Comparison of ENCODE assay signal across 7 mouse cellular contexts in genomic region chr10:81626994-81627835, GRCm38 (mm10). TPM values are rescaled to one million over a fixed set of nuclear protein-coding genes. Genes with fewer than 3 reads are reported as not detected.
DNase-seq lines count a peak whose midpoint lies in the region; ATAC-seq and TF ChIP-seq lines count a peak whose summit lies in the region.

Gene Sirt6, minus strand, starts transcription at chr10:81627797.

- peak within 1 kb of the TSS; percentile 71 for H3K4me3 ChIP-seq in embryonic facial prominence, embryonic 12.5 days
- peak within 1 kb of the TSS; percentile 70 for H3K4me3 ChIP-seq in kidney, adult 2 months (ENCODE audit: insufficient read depth, low read depth, low read length)
- peak within 1 kb of the TSS; percentile 74 for H3K4me3 ChIP-seq in limb, embryonic 12.5 days (replicated peaks)
- H3K4me3 ChIP-seq in midbrain, embryonic 15.5 days = peak within 1 kb of the TSS; percentile 89
- H3K4me3 ChIP-seq in spleen, adult 2 months (ENCODE audit: extremely low read depth, insufficient read depth, insufficient read length) = peak within 1 kb of the TSS; percentile 91

- H3K9me3 ChIP-seq in embryonic facial prominence, embryonic 12.5 days = no peaks in the 10 kb centered on the region
- no peaks in the 10 kb centered on the region for H3K9me3 ChIP-seq in limb, embryonic 12.5 days
- no peaks in the 10 kb centered on the region for H3K9me3 ChIP-seq in midbrain, embryonic 15.5 days

- ATAC-seq in embryonic facial prominence, embryonic 12.5 days (ENCODE audit: insufficient number of reproducible peaks, insufficient read depth, low FRiP score, low TSS enrichment) = peak; percentile 83
- ATAC-seq in limb, embryonic 12.5 days (ENCODE audit: insufficient number of reproducible peaks, insufficient read depth, low FRiP score, low TSS enrichment, low read depth) = peak; percentile 88
- ATAC-seq in midbrain, embryonic 15.5 days (replicated peaks) = peak; percentile 89

- TF ChIP-seq CTCF in kidney, adult 2 months (conservative IDR thresholded peaks at IDR 0.05; ENCODE audit: insufficient read depth, insufficient read length, low read depth, low read length) = no peak
- no peak for TF ChIP-seq CTCF in spleen, adult 2 months (IDR thresholded peaks at IDR 0.05; ENCODE audit: extremely low read depth, insufficient read depth, insufficient read length, insufficient replicate concordance)

- peak within 1 kb of the TSS; percentile 72 for H3K9ac ChIP-seq in embryonic facial prominence, embryonic 12.5 days
- H3K9ac ChIP-seq in limb, embryonic 12.5 days (replicated peaks) = peak within 1 kb of the TSS; percentile 72
- H3K9ac ChIP-seq in midbrain, embryonic 15.5 days = peak within 1 kb of the TSS; percentile 86

- peaks cover 17% of the 10 kb centered on the region for H3K4me1 ChIP-seq in embryonic facial prominence, embryonic 12.5 days
- no peaks in the 10 kb centered on the region for H3K4me1 ChIP-seq in kidney, adult 2 months (ENCODE audit: control insufficient read depth, insufficient read depth, low read length)
- H3K4me1 ChIP-seq in limb, embryonic 12.5 days (replicated peaks) = peaks cover 18% of the 10 kb centered on the region
- peaks cover 24% of the 10 kb centered on the region for H3K4me1 ChIP-seq in midbrain, embryonic 15.5 days
- peaks cover 4% of the 10 kb centered on the region; the same call in 1 of the 2 replicates for H3K4me1 ChIP-seq in spleen, adult 2 months (ENCODE audit: control insufficient read depth, insufficient read depth, insufficient read length)

- TF ChIP-seq POLR2A in kidney, adult 2 months (IDR thresholded peaks at IDR 0.05; ENCODE audit: low read depth, low read length) = peak; percentile 66
- peak; percentile 35; the same call in 1 of the 2 replicates for TF ChIP-seq POLR2A in spleen, adult 2 months (IDR thresholded peaks at IDR 0.05; ENCODE audit: low read depth, low read length)

- DNase-seq in adrenal gland, postnatal 25 days = peak; percentile 89
- DNase-seq in heart, adult 18-20 months = peak; percentile 95 to 96
- peak; percentile 96 for DNase-seq in kidney, adult 2 months
- peak; percentile 86 to 87 for DNase-seq in spleen, adult 2 months (ENCODE audit: low read depth in 1 of 2, low spot score in 2 of 2)

- peak within 1 kb of the TSS; percentile 61 for H3K4me2 ChIP-seq in embryonic facial prominence, embryonic 12.5 days (replicated peaks)
- H3K4me2 ChIP-seq in limb, embryonic 12.5 days = peak within 1 kb of the TSS; percentile 88
- peak within 1 kb of the TSS; percentile 90 for H3K4me2 ChIP-seq in midbrain, embryonic 15.5 days

- peaks cover 35% of the 10 kb centered on the region for H3K36me3 ChIP-seq in embryonic facial prominence, embryonic 12.5 days
- H3K36me3 ChIP-seq in kidney, adult 2 months (ENCODE audit: control insufficient read depth, insufficient read depth, low read length) = no peaks in the 10 kb centered on the region
- peaks cover 39% of the 10 kb centered on the region for H3K36me3 ChIP-seq in limb, embryonic 12.5 days
- peaks cover 10% of the 10 kb centered on the region; the same call in 1 of the 2 replicates for H3K36me3 ChIP-seq in midbrain, embryonic 15.5 days (replicated peaks)
- H3K36me3 ChIP-seq in spleen, adult 2 months (ENCODE audit: control insufficient read depth, insufficient read depth, low read length) = peaks cover 2% of the 10 kb centered on the region; the same call in 1 of the 2 replicates

- peak within 1 kb of the TSS; percentile 93 for H3K27ac ChIP-seq in embryonic facial prominence, embryonic 12.5 days
- H3K27ac ChIP-seq in kidney, adult 2 months (ENCODE audit: insufficient read depth, low read depth, low read length) = peak within 1 kb of the TSS; percentile 44
- H3K27ac ChIP-seq in limb, embryonic 12.5 days = peak within 1 kb of the TSS; percentile 92
- H3K27ac ChIP-seq in midbrain, embryonic 15.5 days = peak within 1 kb of the TSS; percentile 86
- peak within 1 kb of the TSS; percentile 87 for H3K27ac ChIP-seq in spleen, adult 2 months (ENCODE audit: insufficient read depth, low read length)

- H3K27me3 ChIP-seq in embryonic facial prominence, embryonic 12.5 days = no peaks in the 10 kb centered on the region
- no peaks in the 10 kb centered on the region for H3K27me3 ChIP-seq in kidney, adult 2 months (replicated peaks; ENCODE audit: control insufficient read depth, insufficient read depth, low read length)
- no peaks in the 10 kb centered on the region for H3K27me3 ChIP-seq in limb, embryonic 12.5 days
- 0 out of 2 replicates have a peak, but pooled peaks cover 11% of the 10 kb centered on the region for H3K27me3 ChIP-seq in midbrain, embryonic 15.5 days (replicated peaks)
- H3K27me3 ChIP-seq in spleen, adult 2 months (ENCODE audit: control insufficient read depth, insufficient read depth, low read length) = no peaks in the 10 kb centered on the region

- 6% methylated on average over 40 of the region's 40 CpGs for WGBS in embryonic facial prominence, embryonic 12.5 days
- WGBS in kidney, adult 2 months = 4% methylated on average over 40 of the region's 40 CpGs
- 6% methylated on average over 40 of the region's 40 CpGs for WGBS in limb, embryonic 12.5 days
- WGBS in midbrain, embryonic 15.5 days = 5% methylated on average over 40 of the region's 40 CpGs
- WGBS in spleen, adult 2 months = 3% methylated on average over 40 of the region's 40 CpGs

RNA-seq across cellular contexts. Expression of gene Sirt6, which starts in this region (rescaled TPM):
- 28.3 and 30.2 TPM in 2 replicates for total RNA-seq in adrenal gland, postnatal 25 days (2021)
- polyA plus RNA-seq in embryonic facial prominence, embryonic 12.5 days (2016; fragmentation: Nextera tagmentation; extraction: Ambion mirVana) = 55.1 and 55.5 TPM in 2 replicates
- 1 to 10 TPM; 5.6 to 6.3 TPM for total RNA-seq in heart, adult 18-20 months (2021)
- polyA plus RNA-seq in kidney, adult 2 months (2012; rRNA removed) = 16.3 and 19.7 TPM in 2 replicates
- polyA plus RNA-seq in limb, embryonic 12.5 days (2016; fragmentation: Nextera tagmentation; extraction: Ambion mirVana) = 55.8 and 57.5 TPM in 2 replicates
- 60.1 and 60.4 TPM in 2 replicates for polyA plus RNA-seq in midbrain, embryonic 15.5 days (2015; fragmentation: Nextera tagmentation; extraction: Ambion mirVana)
- polyA plus RNA-seq in spleen, adult 2 months (2012; rRNA removed) = 30.3 and 39.4 TPM in 2 replicates

Comparison
In these comparisons a context has a peak if more than half of its experiments do, and no peak if none do; other contexts are left out.
1. Peak in every context shown above with its lines: DNase-seq, ATAC-seq, H3K4me3 ChIP-seq and H3K27ac ChIP-seq.